Mouse (Mus musculus): ENCODE results near the gene Stx8. TPM values are rescaled to one million over a fixed set of nuclear protein-coding genes. Genes with fewer than 3 reads are reported as not detected.

The Stx8 gene
- polyA plus RNA-seq, 1 experiment from 2014 or later: 59.2 TPM

DNA sequence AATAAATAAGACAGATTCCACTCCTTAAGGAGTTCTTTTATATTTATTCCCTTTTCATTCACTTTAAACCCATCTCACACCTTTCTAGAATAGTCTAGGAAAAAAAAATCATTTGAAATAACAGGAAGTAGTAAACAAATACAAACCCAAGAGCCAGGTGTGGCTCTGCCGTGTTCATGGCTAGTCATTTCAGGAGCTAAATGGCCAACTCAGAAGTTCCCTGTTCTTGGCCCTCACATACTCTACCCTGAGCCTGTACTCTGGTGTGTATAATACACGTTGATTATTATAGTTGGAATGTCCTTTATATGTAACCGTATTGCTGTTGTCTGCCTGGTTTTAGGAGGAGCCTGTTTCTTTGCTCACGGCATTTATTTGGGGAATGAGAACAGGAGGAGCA lies 152.7 kb downstream of the Stx8 start:
- WGBS (ENCODE audit: insufficient replicate concordance): 84% methylated on average over 4 of the region's 4 CpGs
- H3K4me1 ChIP-seq (ENCODE audit: control insufficient read depth, insufficient read depth, low read length): peaks cover 11% of the 10 kb centered on the region; the same call in 1 of the 2 replicates
- no peak overlapping the region for H3K4me3 ChIP-seq (ENCODE audit: low read depth, low read length)
- no peaks in the 10 kb centered on the region for H3K27me3 ChIP-seq (ENCODE audit: control insufficient read depth, insufficient read depth, low read length)
- H3K36me3 ChIP-seq (ENCODE audit: control insufficient read depth, insufficient read depth, low read length): no peaks in the 10 kb centered on the region
- no peak overlapping the region for H3K9ac ChIP-seq (ENCODE audit: low read depth, low read length)
- no peak overlapping the region for H3K27ac ChIP-seq (ENCODE audit: low read depth, low read length)
- ATAC-seq (replicated peaks; ENCODE audit: insufficient number of reproducible peaks, low FRiP score, low TSS enrichment): no peak
- H3K4me2 ChIP-seq: no peak overlapping the region
- no peaks in the 10 kb centered on the region for H3K9me3 ChIP-seq (replicated peaks; ENCODE audit: control insufficient read depth, low read length)

DNA sequence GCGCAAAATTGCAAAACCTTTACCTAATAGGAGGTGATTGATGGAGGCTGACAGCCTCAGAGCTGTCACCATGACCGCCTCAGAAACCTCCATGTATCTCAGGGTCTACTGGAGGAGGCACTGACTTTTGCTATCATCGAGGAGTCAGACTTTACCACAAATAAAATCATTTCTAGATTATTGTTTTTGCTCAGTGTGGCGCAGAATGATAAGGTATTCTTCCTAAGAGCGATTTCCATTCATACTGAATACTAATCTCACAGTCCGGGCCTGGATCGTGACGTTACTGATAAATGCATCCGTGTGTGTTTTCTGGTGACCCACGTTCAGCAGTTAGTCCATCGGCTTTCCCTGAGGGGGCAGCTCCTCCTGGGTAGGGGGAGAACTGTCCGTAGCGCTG lies 153.1 kb downstream of the Stx8 start:
- 70% methylated on average over 13 of the region's 13 CpGs for WGBS (ENCODE audit: insufficient replicate concordance)
- no peak for ATAC-seq (replicated peaks; ENCODE audit: insufficient number of reproducible peaks, low FRiP score, low TSS enrichment)
- Histone ChIP-seq H3K4me3 (ENCODE audit: low read depth, low read length) (no peak overlapping the region), H3K9ac (ENCODE audit: low read depth, low read length) (no peak overlapping the region), H3K4me1 (ENCODE audit: control insufficient read depth, insufficient read depth, low read length) (peaks cover 10% of the 10 kb centered on the region; the same call in 1 of the 2 replicates), H3K9me3 (replicated peaks; ENCODE audit: control insufficient read depth, low read length) (no peaks in the 10 kb centered on the region), H3K27me3 (ENCODE audit: control insufficient read depth, insufficient read depth, low read length) (no peaks in the 10 kb centered on the region), H3K4me2 (no peak overlapping the region), H3K36me3 (ENCODE audit: control insufficient read depth, insufficient read depth, low read length) (no peaks in the 10 kb centered on the region), H3K27ac (ENCODE audit: low read depth, low read length) (no peak overlapping the region)

DNA sequence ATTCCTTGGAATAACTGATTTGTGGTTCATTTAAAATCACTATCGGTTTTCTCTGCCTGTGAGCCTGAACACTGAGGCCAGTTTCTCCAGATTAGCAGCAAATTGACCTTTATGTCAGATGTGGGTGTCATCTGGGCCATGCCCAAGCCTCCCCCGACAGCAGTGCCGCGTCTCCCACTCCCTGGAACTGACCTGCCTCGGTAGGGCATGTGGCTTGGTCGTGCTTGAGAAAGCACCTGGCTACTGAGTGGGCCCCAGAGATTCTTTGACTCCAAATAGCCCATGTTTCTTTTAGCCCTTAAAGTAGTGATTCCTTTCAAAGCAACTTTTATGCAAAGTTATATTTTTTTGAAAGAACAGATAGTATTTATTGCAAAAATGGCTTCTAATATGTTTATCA lies 155.3 kb downstream of the Stx8 start:
- H3K36me3 ChIP-seq (ENCODE audit: control insufficient read depth, insufficient read depth, low read length): no peaks in the 10 kb centered on the region
- no peak overlapping the region for H3K27ac ChIP-seq (ENCODE audit: low read depth, low read length)
- H3K27me3 ChIP-seq (ENCODE audit: control insufficient read depth, insufficient read depth, low read length): no peaks in the 10 kb centered on the region
- H3K9me3 ChIP-seq (replicated peaks; ENCODE audit: control insufficient read depth, low read length): no peaks in the 10 kb centered on the region
- H3K4me1 ChIP-seq (ENCODE audit: control insufficient read depth, insufficient read depth, low read length): peaks cover 6% of the 10 kb centered on the region; the same call in 1 of the 2 replicates
- 56% methylated on average over 6 of the region's 6 CpGs for WGBS (ENCODE audit: insufficient replicate concordance)
- no peak for ATAC-seq (replicated peaks; ENCODE audit: insufficient number of reproducible peaks, low FRiP score, low TSS enrichment)
- H3K4me2 ChIP-seq: no peak overlapping the region
- H3K9ac ChIP-seq (ENCODE audit: low read depth, low read length): no peak overlapping the region
- H3K4me3 ChIP-seq (ENCODE audit: low read depth, low read length): no peak overlapping the region

DNA sequence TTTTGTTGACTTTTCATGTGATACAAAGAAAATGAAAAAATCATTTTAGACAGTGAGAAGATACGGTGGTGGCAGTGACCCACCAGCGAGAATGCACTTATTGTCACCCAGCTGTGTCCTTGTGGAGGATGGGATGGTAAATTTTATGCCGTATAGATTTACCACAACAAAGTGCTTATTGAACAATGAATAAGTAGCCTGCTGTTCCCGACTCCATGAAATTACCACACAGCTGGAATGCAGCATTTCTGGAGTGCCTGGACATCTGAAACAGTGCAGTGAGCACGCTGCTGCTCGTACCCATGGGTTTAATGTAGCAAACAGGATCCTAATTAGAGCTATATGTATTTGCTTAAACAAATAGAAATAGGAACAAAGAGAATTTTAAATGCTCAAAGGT lies 155.7 kb downstream of the Stx8 start:
- Histone ChIP-seq H3K36me3 (ENCODE audit: control insufficient read depth, insufficient read depth, low read length) (no peaks in the 10 kb centered on the region), H3K27ac (ENCODE audit: low read depth, low read length) (no peak overlapping the region), H3K27me3 (ENCODE audit: control insufficient read depth, insufficient read depth, low read length) (no peaks in the 10 kb centered on the region), H3K4me1 (ENCODE audit: control insufficient read depth, insufficient read depth, low read length) (0 out of 2 replicates have a peak, but pooled peaks cover 2% of the 10 kb centered on the region), H3K4me2 (no peak overlapping the region), H3K4me3 (ENCODE audit: low read depth, low read length) (no peak overlapping the region), H3K9ac (ENCODE audit: low read depth, low read length) (no peak overlapping the region), H3K9me3 (replicated peaks; ENCODE audit: control insufficient read depth, low read length) (no peaks in the 10 kb centered on the region)
- ATAC-seq (replicated peaks; ENCODE audit: insufficient number of reproducible peaks, low FRiP score, low TSS enrichment): no peak
- 82% methylated on average over 6 of the region's 6 CpGs for WGBS (ENCODE audit: insufficient replicate concordance)

DNA sequence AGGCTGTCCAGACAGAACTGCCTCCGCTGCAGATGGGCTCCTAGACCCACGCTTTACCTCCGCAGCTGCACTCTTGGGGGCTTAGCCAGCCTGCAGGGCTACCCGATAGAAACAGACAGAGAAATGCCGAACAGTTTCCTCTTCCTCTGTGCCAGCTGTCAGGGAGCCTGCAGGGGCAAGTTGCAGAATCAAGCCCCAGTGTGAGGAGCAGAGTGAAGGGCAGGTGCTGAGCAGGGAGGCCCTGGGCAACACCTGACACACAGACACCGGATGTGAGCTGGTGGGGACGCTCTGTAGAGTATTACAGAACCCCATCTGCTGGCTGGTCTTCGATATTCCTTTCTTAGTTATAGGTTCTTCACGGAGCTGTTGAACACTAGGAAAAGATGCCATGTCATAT lies 160.1 kb downstream of the Stx8 start:
- ATAC-seq (replicated peaks; ENCODE audit: insufficient number of reproducible peaks, low FRiP score, low TSS enrichment): no peak
- no peak overlapping the region for H3K9ac ChIP-seq (ENCODE audit: low read depth, low read length)
- no peaks in the 10 kb centered on the region for H3K4me1 ChIP-seq (ENCODE audit: control insufficient read depth, insufficient read depth, low read length)
- no peaks in the 10 kb centered on the region for H3K9me3 ChIP-seq (replicated peaks; ENCODE audit: control insufficient read depth, low read length)
- H3K4me3 ChIP-seq (ENCODE audit: low read depth, low read length): no peak overlapping the region
- H3K4me2 ChIP-seq: no peak overlapping the region
- 84% methylated on average over 9 of the region's 9 CpGs for WGBS (ENCODE audit: insufficient replicate concordance)
- H3K27ac ChIP-seq (ENCODE audit: low read depth, low read length): no peak overlapping the region
- no peaks in the 10 kb centered on the region for H3K27me3 ChIP-seq (ENCODE audit: control insufficient read depth, insufficient read depth, low read length)
- H3K36me3 ChIP-seq (ENCODE audit: control insufficient read depth, insufficient read depth, low read length): no peaks in the 10 kb centered on the region

DNA sequence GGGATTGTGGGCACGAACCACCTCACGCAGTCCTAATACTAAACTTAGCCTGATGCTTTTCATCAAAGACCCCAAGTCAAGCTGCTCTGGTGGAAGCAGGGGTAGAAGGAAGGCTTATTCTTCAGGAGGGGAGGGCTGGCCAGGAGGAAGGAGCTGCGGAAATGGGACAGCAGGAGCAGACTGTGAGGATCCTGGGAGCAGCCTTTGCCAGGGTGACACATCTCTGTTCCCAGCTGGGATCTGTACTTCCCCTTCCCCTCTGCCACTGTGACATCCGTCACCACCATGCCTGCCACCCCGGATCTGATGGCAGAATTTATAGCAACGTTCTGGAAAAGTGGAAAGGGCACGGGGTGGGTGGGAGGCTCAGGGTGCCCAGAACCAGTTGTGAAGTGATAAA lies 168.5 kb downstream of the Stx8 start:
- Histone ChIP-seq H3K4me1 (ENCODE audit: control insufficient read depth, insufficient read depth, low read length) (no peaks in the 10 kb centered on the region; the same call in 1 of the 2 replicates), H3K27me3 (ENCODE audit: control insufficient read depth, insufficient read depth, low read length) (no peaks in the 10 kb centered on the region), H3K27ac (ENCODE audit: low read depth, low read length) (no peak overlapping the region), H3K4me3 (ENCODE audit: low read depth, low read length) (no peak overlapping the region), H3K9ac (ENCODE audit: low read depth, low read length) (no peak overlapping the region), H3K4me2 (no peak overlapping the region), H3K9me3 (replicated peaks; ENCODE audit: control insufficient read depth, low read length) (no peaks in the 10 kb centered on the region), H3K36me3 (ENCODE audit: control insufficient read depth, insufficient read depth, low read length) (no peaks in the 10 kb centered on the region)
- WGBS (ENCODE audit: insufficient replicate concordance): 51% methylated on average over 7 of the region's 7 CpGs
- ATAC-seq (replicated peaks; ENCODE audit: insufficient number of reproducible peaks, low FRiP score, low TSS enrichment): no peak

DNA sequence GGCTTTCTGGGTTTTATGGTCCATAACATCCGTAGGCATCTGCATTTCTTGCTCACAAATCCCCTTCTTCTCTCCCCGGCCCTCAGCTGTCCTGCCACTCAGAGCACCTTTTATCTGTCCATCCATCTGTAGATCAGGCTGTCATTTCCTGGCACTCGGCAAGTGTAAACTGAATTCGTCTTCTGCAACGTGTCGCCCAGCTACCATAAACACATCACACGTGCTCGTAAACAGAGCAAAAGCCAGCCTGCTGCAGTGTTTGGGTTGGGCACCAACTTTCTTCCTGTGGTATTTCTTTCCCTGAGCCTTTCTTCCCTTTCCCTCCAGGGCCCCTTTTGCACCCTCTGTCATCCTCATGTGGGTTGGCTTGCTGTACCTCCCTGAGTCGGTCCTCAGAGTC lies 169.4 kb downstream of the Stx8 start:
- Histone ChIP-seq H3K4me3 (ENCODE audit: low read depth, low read length) (no peak overlapping the region), H3K9ac (ENCODE audit: low read depth, low read length) (no peak overlapping the region), H3K27ac (ENCODE audit: low read depth, low read length) (no peak overlapping the region), H3K4me1 (ENCODE audit: control insufficient read depth, insufficient read depth, low read length) (no peaks in the 10 kb centered on the region; the same call in 1 of the 2 replicates), H3K4me2 (no peak overlapping the region), H3K27me3 (ENCODE audit: control insufficient read depth, insufficient read depth, low read length) (no peaks in the 10 kb centered on the region), H3K36me3 (ENCODE audit: control insufficient read depth, insufficient read depth, low read length) (no peaks in the 10 kb centered on the region), H3K9me3 (replicated peaks; ENCODE audit: control insufficient read depth, low read length) (no peaks in the 10 kb centered on the region)
- WGBS (ENCODE audit: insufficient replicate concordance): 46% methylated on average over 9 of the region's 9 CpGs
- no peak for ATAC-seq (replicated peaks; ENCODE audit: insufficient number of reproducible peaks, low FRiP score, low TSS enrichment)

DNA sequence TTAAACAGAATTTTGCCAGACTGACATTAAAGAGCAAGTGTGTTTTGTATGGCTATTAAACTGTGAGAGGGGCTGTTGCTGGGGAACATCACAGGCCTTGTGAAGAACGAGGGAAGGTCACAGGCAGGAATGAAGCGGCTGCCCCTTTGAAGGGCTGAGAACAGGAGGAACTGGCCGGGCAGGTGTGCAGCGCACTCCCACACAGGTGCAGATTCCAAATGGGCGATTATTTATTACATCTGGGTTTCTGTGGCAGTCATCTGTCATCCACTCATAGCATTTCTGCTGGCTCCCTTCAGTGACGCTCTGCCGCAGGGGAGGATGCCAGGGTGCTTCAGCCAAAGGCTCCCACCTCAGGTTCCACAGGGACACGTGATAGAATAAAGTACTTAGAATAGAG lies 170.7 kb downstream of the Stx8 start:
- H3K27ac ChIP-seq (ENCODE audit: low read depth, low read length): no peak overlapping the region
- 76% methylated on average over 8 of the region's 8 CpGs for WGBS (ENCODE audit: insufficient replicate concordance)
- no peak for ATAC-seq (replicated peaks; ENCODE audit: insufficient number of reproducible peaks, low FRiP score, low TSS enrichment)

DNA sequence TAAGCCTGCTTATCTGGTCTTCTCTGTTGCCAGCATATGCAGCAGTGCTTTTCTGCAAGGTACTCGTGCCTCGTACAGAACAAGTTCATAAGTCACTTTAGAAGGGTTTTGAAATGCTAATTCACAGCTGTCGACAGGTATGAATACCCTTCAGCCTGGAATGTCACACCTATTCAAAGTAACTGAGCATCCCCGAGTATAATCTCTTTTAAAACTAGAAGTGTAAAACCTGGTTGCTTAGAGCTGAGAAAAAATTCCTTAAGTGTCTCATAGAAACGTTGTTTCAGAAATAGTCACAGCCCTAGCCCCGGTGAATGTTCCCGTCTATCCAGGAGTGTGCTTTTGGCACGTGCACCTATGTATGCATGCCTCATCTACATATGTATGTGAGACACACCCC lies 176.3 kb downstream of the Stx8 start:
- no peaks in the 10 kb centered on the region for H3K27me3 ChIP-seq (ENCODE audit: control insufficient read depth, insufficient read depth, low read length)
- no peak overlapping the region for H3K4me2 ChIP-seq
- peaks cover 23% of the 10 kb centered on the region for H3K4me1 ChIP-seq (ENCODE audit: control insufficient read depth, insufficient read depth, low read length)
- WGBS (ENCODE audit: insufficient replicate concordance): 24% methylated on average over 8 of the region's 8 CpGs
- H3K4me3 ChIP-seq (ENCODE audit: low read depth, low read length): no peak overlapping the region
- no peaks in the 10 kb centered on the region for H3K36me3 ChIP-seq (ENCODE audit: control insufficient read depth, insufficient read depth, low read length)
- no peaks in the 10 kb centered on the region for H3K9me3 ChIP-seq (replicated peaks; ENCODE audit: control insufficient read depth, low read length)
- no peak overlapping the region for H3K9ac ChIP-seq (ENCODE audit: low read depth, low read length)
- H3K27ac ChIP-seq (ENCODE audit: low read depth, low read length): no peak overlapping the region
- ATAC-seq (replicated peaks; ENCODE audit: insufficient number of reproducible peaks, low FRiP score, low TSS enrichment): no peak

More for the DNA sequence above, 170.7 kb downstream of the Stx8 start:
- H3K4me3 ChIP-seq (ENCODE audit: low read depth, low read length): no peak overlapping the region
- H3K36me3 ChIP-seq (ENCODE audit: control insufficient read depth, insufficient read depth, low read length): no peaks in the 10 kb centered on the region
- H3K27me3 ChIP-seq (ENCODE audit: control insufficient read depth, insufficient read depth, low read length): no peaks in the 10 kb centered on the region
- no peaks in the 10 kb centered on the region for H3K9me3 ChIP-seq (replicated peaks; ENCODE audit: control insufficient read depth, low read length)
- no peak overlapping the region for H3K4me2 ChIP-seq
- H3K4me1 ChIP-seq (ENCODE audit: control insufficient read depth, insufficient read depth, low read length): no peaks in the 10 kb centered on the region; the same call in 1 of the 2 replicates
- no peak overlapping the region for H3K9ac ChIP-seq (ENCODE audit: low read depth, low read length)

All from heart, embryonic 11.5 days (tissue).